Mouse (Mus musculus) spleen, postnatal 10 days (tissue): ENCODE measurements around the gene Abhd11.
A peak's percentile ranks its signal among the peaks of the same experiment; 100 is the strongest.

Source experiments
- DNase-seq, 2 experiments: peaks; one replicate each; pipeline ENCODE4 v3.0.0; 2021 to 2022; ENCODE audit warnings: low spot score in 2 of 2

The Abhd11 gene

DNA sequence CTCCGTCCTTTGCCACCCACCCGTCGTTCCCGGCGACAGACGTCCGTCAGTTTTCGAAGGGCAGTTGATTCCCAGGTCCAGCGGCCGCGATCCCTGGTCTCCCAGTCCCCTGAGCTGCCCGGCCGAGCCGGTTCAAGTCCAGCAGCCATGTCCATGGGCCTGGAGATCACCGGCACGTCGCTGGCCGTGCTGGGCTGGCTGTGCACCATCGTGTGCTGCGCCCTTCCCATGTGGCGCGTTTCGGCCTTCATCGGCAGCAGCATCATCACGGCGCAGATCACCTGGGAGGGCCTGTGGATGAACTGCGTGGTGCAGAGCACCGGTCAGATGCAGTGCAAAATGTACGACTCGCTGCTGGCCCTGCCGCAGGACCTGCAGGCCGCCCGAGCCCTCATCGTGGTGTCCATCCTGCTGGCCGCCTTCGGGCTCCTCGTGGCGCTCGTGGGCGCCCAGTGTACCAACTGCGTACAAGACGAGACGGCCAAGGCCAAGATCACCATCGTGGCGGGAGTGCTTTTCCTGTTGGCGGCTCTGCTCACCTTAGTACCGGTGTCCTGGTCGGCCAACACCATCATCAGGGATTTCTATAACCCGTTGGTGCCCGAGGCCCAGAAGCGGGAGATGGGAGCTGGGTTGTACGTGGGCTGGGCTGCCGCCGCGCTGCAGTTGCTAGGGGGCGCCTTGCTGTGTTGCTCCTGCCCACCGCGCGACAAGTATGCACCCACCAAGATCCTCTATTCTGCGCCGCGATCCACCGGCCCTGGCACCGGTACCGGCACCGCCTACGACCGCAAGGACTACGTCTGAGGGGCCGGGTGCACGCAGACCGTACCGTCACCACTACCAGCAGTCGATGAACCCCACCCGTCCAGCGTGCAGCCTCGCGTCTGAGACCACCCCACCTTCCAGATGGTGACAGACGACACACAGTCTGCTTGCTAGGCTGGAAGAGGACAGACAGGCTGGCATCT is 22.4 kb upstream of the Abhd11 start:
- no peak for DNase-seq

DNA sequence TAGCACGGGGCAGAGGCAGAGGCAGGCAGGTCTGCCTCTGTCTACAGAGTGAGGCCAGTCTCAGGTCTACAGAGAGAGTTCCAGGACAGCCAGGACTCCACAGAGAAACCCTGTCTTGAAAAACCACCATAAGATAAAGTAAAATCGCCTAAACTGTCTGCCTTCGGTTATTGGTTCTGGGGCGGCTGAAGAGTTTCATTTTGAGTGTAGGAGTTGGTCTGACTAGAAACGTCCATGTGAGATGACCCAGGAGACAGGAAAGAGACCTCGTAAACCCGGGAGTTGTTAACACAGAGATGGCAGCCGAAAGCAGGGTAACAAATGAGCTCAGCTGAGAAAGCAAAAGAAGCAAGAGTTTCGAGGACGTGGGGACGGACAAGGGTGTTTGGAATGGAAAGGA is 19.8 kb upstream of the Abhd11 start:
- DNase-seq = no peak

- DNase-seq = no peak
These were observed 19.2 kb upstream of the Abhd11 start for GRCm38 (mm10) chr5:134989741-134990140.

DNA sequence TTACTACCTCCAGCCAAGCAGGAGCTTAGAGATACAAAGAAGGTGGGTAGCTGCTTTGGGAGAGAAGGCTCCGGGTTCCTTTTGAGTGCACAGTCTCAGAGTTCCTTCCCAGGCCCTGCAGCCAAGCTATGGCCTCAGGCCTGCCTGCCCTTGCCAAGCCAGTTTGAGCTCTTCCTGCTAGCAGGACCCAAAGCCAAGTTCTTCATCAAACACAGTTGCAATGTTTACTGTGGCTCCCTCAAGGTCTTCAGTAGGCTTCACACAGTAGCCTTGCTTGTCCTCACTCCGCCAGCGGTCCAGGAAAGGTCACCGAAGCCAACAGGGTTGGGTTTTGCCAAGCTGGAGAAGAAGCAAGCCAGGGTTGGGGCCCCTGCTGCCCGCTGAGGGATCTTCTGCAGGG is 16.4 kb upstream of the Abhd11 start:
- DNase-seq = no peak

DNA sequence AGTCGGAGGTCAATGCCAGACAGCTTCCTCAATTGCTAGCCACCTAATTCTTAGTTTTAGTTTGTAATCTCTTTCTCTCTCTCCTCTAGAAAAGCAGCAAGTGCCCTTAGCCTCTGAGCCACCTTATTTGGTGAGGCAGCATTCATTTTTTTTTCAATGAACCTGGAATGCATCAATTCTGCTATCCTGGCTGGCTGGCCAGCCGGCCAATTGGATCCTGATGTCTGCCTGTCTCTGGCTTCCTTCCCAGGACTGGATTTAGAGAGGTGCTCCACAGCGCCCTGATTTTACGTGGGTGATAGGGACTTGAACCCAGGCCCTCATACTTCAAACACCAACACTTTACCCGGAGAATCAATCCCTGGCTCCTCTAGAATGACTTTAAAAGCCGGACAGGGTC is 10.6 kb upstream of the Abhd11 start:
- DNase-seq = no peak

GRCm38 (mm10) chr5:134999797-135000196 is 9.2 kb upstream of the Abhd11 start:
- no peak for DNase-seq

DNA sequence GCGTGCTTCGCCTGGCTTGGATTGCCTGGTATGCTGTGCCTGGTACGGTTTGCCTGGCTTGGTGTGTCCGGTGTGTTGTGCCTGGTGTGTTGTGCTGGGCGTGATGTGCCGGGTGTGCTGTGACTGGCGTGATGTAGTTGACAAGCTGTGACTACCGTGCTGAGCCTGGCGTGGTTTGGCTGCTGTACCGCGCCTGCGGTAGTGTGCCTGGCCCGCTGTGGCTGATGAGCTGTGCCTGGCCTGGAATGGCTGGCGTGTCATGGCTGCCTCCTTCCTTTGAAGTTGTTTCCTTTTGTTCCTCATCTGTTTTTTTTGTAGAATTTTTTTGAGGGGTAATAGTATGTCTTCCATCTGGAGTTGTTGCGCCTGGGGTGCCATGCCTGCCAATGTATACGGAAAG is 8.2 kb upstream of the Abhd11 start:
- no peak for DNase-seq

GRCm38 (mm10) chr5:135001309-135001708 is 7.6 kb upstream of the Abhd11 start:
- peak in 1 of 2 experiments; percentile 62 for DNase-seq

- DNase-seq = no peak
These were observed 6.8 kb upstream of the Abhd11 start for GRCm38 (mm10) chr5:135002151-135002550.

DNA sequence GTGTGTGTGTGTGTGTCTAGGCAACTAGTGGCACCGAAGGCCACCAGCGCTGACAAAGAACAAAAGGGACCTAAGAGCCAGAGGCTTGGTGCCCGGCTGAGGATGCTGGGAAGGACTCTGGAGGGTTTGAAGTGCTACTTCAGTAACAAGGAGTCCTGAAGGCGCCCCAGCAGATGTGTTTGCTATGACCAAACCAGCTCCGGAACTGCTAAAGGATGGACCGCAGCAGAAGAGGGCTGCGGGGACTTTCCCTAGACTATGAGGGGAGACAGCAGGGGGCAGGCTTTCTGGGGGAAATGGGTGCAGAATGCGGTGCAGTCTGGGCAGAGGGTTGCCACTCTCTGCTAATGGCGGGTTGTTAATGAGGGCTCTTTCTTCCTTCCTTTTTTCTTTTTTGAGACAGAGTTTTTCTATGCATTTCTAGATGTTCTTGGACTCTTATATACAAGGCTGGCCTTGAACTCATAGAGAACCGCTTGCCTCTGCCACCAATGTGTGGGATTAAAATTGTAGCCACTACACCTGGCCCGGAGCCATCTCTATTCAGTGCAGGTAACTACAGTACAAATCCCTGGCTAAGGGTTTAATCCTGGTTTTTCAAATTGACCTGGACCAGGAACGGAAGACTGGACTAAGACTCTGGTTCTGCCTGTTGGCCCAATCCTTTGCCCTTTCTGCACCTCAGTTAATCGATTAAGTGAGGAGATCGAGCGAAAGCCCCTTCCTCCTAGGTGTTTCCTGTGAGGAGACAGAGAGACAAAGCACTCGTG is 965 bp upstream of the Abhd11 start:
- DNase-seq = peak in 1 of 2 experiments; percentile 56

DNA sequence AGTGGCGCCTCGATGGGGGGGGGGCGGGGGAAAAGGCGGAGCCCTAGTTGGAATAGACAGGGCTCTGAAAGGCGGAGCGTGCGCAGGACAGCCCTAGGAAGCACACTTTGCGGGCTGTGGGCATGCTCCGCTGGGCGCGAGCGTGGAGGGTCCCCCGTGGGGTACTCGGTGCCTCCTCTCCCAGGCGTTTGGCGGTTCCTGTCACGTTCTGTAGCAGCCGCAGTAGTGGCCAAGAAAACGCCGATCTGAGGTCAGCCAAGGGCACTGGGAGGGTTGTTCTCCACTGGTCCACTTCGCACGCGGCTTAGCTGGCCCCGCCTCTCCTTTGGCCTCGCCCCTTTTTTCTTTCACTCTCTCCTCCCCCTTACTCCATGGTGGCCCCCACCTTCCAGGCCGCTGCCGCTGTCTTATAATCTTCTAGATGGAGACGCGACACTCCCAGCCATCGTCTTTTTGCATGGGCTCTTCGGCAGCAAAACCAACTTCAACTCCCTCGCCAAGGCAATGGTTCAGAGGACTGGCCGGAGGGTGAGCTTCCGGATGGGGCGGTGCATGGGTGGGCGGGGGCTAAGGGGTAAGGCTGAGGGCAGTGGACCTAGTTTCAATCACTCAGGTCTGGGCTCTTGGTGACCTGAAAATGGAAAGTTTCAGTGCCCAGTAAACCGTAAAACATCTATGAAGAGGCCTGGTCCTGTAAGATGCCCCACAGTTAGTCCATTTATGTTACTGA is 803 bp downstream of the Abhd11 start:
- peak; percentile 83 to 89 for DNase-seq

GRCm38 (mm10) chr5:135010320-135010709 is 1.4 kb downstream of the Abhd11 start:
- no peak for DNase-seq

GRCm38 (mm10) chr5:135010841-135011743 is 2.1 kb downstream of the Abhd11 start:
- no peak for DNase-seq

DNA sequence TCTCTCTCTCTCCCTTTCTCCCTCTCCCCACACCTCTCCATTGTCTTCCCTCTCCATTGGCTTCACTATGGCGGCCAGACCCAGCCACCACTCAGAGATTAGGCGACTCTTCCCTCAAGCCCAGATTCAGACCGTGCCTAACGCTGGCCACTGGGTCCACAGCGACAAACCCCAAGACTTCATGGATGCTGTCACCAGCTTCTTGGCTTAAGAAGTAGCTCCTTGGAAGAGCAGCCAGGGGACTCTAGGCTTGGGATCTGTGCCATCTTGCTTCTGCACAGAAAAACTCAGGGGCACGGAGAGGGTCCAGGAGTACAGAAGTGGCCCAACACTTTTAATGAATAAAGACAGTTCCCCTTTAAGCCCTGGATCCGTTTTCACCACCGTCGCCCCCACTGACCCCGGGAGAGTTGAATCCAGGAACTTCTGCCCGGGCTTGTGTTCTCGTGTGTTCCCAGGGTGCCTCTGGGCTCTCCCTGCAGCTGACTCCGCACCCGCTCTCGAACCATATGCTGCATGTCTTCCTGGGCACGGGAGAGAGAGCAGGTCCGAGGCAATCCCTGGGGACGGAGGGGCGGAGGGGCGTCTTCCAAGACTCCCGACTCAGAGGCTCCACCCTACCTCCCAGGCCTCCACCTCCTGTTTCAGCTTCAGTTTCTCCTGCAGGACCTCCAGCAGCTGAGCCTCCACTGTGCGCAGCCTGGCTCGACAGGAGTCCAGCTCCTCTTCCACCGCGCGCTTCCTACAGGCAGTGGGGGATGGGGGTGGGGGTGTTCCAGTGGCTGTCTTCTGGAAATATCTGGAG is 3.1 kb downstream of the Abhd11 start:
- DNase-seq = no peak

DNA sequence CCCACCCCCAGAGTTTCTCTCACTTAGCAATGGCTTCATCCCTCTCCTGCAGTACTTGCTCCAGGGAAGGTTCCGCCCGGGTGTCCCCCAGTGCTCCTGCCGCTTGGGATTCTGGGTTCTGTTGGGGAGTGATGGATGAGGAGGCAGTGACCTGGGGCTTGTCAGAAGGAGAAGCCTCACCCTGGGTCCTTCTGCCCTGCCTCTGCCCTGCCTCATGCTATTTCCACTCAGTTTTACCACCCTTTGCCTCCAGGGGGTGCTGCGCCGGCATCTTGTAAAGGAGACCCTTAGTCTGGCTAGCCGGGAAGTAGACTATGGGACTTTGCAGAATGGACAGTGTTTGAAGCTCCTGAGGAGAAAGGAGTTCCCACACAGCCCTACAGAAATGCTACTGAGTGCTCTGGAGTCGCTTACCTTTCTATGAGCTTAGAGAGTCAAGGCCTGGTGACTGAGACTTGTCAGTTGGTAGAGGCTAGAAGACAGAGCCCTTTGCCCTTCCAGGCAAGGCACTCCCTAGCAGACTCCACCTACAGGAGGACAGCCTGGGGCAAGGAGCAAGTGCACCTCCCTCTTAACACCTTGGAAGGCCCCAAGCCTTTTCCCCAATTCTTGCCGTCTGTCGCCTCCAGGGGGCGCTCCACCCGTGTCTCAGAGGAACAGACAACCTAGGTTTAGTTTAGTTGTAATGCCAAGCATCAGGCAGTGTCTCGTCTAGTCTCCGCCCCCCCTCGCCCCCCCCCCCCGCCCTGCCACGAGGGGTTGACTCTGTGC is 3.9 kb downstream of the Abhd11 start:
- DNase-seq = peak; percentile 83 to 91

- peak; percentile 84 to 90 for DNase-seq
These were observed 6.5 kb downstream of the Abhd11 start for GRCm38 (mm10) chr5:135015497-135015896.

- DNase-seq = no peak
These were observed 7.3 kb downstream of the Abhd11 start for GRCm38 (mm10) chr5:135016224-135016759.

- no peak for DNase-seq
These were observed 12.9 kb downstream of the Abhd11 start for GRCm38 (mm10) chr5:135021814-135022213.
